Mouse (Mus musculus): Measurements from ENCODE around the gene Gm10720.
A peak's percentile ranks its signal among the peaks of the same experiment; 100 is the strongest.
"Not testable (repeated sequence)": the region's sequence is repeated elsewhere in the genome, so short reads cannot be mapped to it uniquely, and the experiment has no call there.

Gm10720 gene

GRCm38 (mm10) chr9:3025653-3026052 is 10.2 kb downstream of the Gm10720 start:
- peak; percentile 79 for DNase-seq (ENCODE audit: low spot score)

GRCm38 (mm10) chr9:3026136-3026535 is 10.7 kb downstream of the Gm10720 start:
- DNase-seq (ENCODE audit: low spot score) = not testable (repeated sequence)

GRCm38 (mm10) chr9:3026741-3027140 is 11.3 kb downstream of the Gm10720 start:
- DNase-seq (ENCODE audit: low spot score) = peak; percentile 41

DNA sequence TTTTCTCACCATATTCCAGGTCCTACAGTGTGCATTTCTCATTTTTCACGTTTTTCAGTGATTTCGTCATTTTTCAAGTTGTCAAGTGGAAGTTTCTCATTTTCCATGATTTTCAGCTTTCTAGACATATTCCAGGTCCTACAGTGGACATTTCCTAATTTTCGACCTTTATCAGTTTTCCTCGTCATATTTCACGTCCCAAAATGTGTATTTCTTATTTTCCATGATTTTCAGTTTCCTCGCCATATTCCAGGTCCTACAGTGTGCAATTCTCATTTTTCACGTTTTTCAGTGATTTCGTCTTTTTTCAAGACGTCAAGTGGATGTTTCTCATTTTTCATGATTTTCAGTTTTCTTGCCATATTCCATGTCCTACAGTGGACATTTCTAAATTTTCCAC is 11.7 kb downstream of the Gm10720 start:
- not testable (repeated sequence) for DNase-seq (ENCODE audit: low spot score)

DNA sequence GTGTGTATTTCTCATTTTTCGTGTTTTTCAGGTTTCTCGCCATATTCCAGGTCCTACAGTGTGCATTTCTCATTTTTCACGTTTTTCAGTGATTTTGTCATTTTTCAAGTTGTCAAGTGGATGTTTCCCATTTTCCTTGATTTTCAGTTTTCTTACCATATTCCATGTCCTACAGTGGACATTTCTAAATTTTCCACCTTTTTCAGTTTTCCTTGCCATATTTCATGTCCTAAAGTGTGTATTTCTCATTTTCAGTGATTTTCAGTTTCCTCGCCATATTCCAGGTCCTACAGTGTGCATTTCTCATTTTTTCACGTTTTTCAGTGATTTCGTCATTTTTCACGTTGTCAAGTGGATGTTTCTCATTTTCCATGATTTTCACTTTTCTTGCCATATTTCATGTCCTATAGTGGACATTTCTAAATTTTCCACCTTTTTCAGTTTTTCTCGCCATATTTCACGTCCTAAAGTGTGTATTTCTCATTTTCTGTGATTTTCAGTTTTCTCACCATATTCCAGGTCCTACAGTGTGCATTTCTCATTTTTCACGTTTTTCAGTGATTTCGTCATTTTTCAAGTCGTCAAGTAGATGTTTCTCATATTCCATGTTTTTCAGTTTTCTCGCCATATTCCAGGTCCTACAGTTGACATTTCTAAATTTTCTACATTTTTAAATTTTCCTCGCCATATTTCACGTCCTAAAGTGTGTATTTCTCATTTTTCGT is 14.0 kb downstream of the Gm10720 start:
- DNase-seq (ENCODE audit: low spot score) = peak; percentile 60

DNA sequence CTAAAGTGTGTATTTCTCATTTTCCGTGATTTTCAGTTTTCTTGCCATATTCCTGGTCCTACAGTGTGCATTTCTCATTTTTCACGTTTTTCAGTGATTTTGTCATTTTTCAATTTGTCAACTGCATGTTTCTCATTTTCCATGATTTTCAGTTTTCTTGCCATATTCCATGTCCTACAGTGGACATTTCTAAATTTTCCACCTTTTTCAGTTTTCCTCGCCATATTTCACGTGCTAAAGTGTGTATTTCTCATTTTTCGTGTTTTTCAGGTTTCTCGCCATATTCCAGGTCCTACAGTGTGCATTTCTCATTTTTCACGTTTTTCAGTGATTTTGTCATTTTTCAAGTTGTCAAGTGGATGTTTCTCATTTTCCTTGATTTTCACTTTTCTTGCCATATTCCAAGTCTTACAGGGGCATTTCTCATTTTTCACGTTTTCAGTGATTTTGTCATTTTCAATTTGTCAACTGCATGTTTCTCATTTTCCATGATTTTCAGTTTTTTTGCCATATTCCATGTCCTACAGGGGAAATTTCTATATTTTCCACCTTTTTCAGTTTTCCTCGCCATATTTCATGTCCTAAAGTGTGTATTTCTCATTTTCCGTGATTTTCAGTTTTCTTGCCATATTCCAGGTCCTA is 15.3 kb downstream of the Gm10720 start:
- DNase-seq (ENCODE audit: low spot score) = peak; percentile 42

- not testable (repeated sequence) for DNase-seq (ENCODE audit: low spot score)
Observed at GRCm38 (mm10) chr9:3034299-3034698, 18.8 kb downstream of the Gm10720 start, which contains the start of gene Gm17535. Gene Gm17535 (plus strand): TSS chr9:3034599.

DNA sequence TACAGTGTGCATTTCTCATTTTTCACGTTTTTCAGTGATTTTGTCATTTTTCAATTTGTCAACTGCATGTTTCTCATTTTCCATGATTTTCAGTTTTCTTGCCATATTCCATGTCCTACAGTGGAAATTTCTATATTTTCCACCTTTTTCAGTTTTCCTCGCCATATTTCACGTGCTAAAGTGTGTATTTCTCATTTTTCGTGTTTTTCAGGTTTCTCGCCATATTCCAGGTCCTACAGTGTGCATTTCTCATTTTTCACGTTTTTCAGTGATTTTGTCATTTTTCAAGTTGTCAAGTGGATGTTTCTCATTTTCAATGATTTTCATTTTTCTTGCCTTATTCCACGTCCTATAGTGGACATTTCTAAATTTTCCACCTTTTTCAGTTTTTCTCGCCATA is 21.1 kb downstream of the Gm10720 start, which contains the start of gene Gm10715:
Gene Gm10715 (plus strand): TSS at position 301 of the 400 bp plus-strand sequence.
- not testable (repeated sequence) for DNase-seq (ENCODE audit: low spot score)

- DNase-seq (ENCODE audit: low spot score) = not testable (repeated sequence)
Observed at GRCm38 (mm10) chr9:3038161-3038560, 22.7 kb downstream of the Gm10720 start.
